Mouse (Mus musculus): ENCODE measurements around the gene Pign.

DNA sequence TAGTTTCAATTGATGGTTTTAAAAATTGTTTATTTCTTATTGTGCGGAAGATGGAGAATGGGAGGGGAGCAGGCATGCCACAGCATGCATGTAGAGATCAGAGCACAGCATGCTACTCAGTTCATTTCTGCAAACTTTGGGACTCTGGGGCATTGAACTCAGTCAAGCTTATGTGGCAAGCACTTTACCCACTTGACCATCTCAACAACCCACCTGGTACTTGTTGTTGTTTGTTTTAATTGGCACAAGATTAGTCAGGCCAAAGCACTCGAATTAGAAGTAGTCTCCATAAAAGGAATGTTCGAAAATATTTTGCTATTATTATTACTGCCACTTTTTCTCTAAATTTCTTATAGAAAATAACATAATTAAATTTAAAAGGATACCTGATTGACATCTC lies 19.4 kb downstream of the Pign start:
- TF ChIP-seq CTCF (IDR thresholded peaks at IDR 0.05; ENCODE audit: control insufficient read depth, insufficient read depth, insufficient replicate concordance, low read depth, low read length) (no peak), POLR2A (IDR thresholded peaks at IDR 0.05; ENCODE audit: control insufficient read depth, low read depth, low read length) (no peak)

Data from testis, adult 2 months (tissue).